Mouse (Mus musculus) E14TG2a.4 (cell line): Measurements from ENCODE around the gene Rrp12.
"Not testable (repeated sequence)": the region's sequence is repeated elsewhere in the genome, so short reads cannot be mapped to it uniquely, and the experiment has no call there.

Source experiments
- CTCF ChIP-seq: conservative IDR thresholded peaks from 2 replicates; pipeline ENCODE4 v1.5.1; 2014; ENCODE audit warnings: low read length
- NANOG ChIP-seq: IDR thresholded peaks from 2 replicates; pipeline ENCODE4 v1.6.1; 2014; ENCODE audit warnings: borderline replicate concordance, low read length, mixed read lengths

DNA sequence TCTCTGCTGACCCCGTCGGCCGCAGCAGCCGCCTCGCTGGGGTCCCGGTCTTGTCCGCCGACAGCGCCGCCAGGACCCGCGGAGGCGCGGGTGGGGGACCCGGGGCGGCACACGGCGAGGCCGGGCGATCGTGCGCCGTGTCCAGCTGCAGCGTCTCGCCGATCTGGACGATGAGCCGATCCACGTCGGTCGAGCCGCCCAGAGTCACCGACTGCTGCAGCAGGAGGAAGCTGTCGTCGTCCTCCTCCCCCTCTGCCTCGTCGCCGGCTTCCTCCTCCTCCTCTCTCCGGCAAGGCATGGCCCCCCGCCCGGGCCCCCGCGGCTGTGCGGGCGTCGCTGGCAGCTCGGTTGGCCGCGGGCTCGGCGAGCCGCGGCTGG, 48.4 kb downstream of the Rrp12 start:
- not testable (repeated sequence) for TF ChIP-seq CTCF, NANOG
